Mouse (Mus musculus): ENCODE measurements around the gene Gm42372. TPM values are rescaled to one million over a fixed set of nuclear protein-coding genes. Genes with fewer than 3 reads are reported as not detected.

The Gm42372 gene
- total and polyA plus RNA-seq, 3 experiments: 0.15 to 0.61 (median 0.47) TPM

- Histone ChIP-seq H3K27ac (ENCODE audit: insufficient read depth, low read depth) (no peak overlapping the region), H3K79me2 (replicated peaks; ENCODE audit: control insufficient read depth, extremely low read depth, insufficient read depth, poor library complexity, severe bottlenecking) (no peaks in the 10 kb centered on the region; the same call in 1 of the 2 replicates), H3K4me3 (replicated peaks in 1 of 3; ENCODE audit: low read depth in 2 of 3, low read length in 2 of 3, poor library complexity in 1 of 3) (no peak overlapping the region), H3K4me1 (ENCODE audit: control insufficient read depth in 1 of 2, insufficient read depth in 2 of 2) (no peaks in the 10 kb centered on the region), H3K9me3 (replicated peaks; ENCODE audit: low read length) (no peaks in the 10 kb centered on the region), H3K9ac (ENCODE audit: insufficient read depth, low read depth) (no peak overlapping the region), H3K4me2 (ENCODE audit: insufficient read depth, low read depth, poor library complexity, severe bottlenecking) (no peak overlapping the region), H3K36me3 (replicated peaks in 1 of 2; ENCODE audit: control insufficient read depth in 1 of 2, insufficient read depth in 1 of 2, low read length in 1 of 2) (peaks cover 97 to 99% of the 10 kb centered on the region in 2 experiments), H3K27me3 (replicated peaks) (no peaks in the 10 kb centered on the region)
- dilution Hi-C loops (cut with MboI; ENCODE audit: extremely low pct_ligation_motif_present, extremely low pct_unique_long_range_greater_than_20kb, low sequenced_read_pairs) (no loop called here), in situ Hi-C loops (cut with MboI; ENCODE audit: low pct_ligation_motif_present, low pct_unique_long_range_greater_than_20kb, low sequenced_read_pairs) (no loop called here)
- TF ChIP-seq GABPA (IDR thresholded peaks at IDR 0.05; ENCODE audit: insufficient replicate concordance, low read depth, low read length): no peak
- TF ChIP-seq TBP (conservative IDR thresholded peaks at IDR 0.05; ENCODE audit: low read depth, low read length): no peak
- TF ChIP-seq ELF1 (IDR thresholded peaks at IDR 0.05; ENCODE audit: low read depth, low read length): no peak
- TF ChIP-seq RAD21 (IDR thresholded peaks at IDR 0.05; ENCODE audit: low read depth, low read length): no peak
- no peak for TF ChIP-seq TCF12 (IDR thresholded peaks at IDR 0.05; ENCODE audit: low read depth, low read length)
- TF ChIP-seq USF2 (conservative IDR thresholded peaks at IDR 0.05; ENCODE audit: low read depth, low read length): no peak
- no peak for TF ChIP-seq MXI1 (IDR thresholded peaks at IDR 0.05; ENCODE audit: low read depth, low read length)
- DNase-seq (ENCODE audit: extremely low read depth): no peak
Measured at GRCm38 (mm10) chr7:17010010-17010347, 27.1 kb downstream of the Gm42372 start.

GRCm38 (mm10) chr7:17011909-17012590 is 29.2 kb downstream of the Gm42372 start:
- H3K4me2 ChIP-seq (ENCODE audit: insufficient read depth, low read depth, poor library complexity, severe bottlenecking): no peak overlapping the region
- peaks cover 93 to 99% of the 10 kb centered on the region in 2 experiments for H3K36me3 ChIP-seq (replicated peaks in 1 of 2; ENCODE audit: control insufficient read depth in 1 of 2, insufficient read depth in 1 of 2, low read length in 1 of 2)
- no peak overlapping the region for H3K9ac ChIP-seq (ENCODE audit: insufficient read depth, low read depth)
- dilution Hi-C loops (cut with MboI; ENCODE audit: extremely low pct_ligation_motif_present, extremely low pct_unique_long_range_greater_than_20kb, low sequenced_read_pairs) (no loop called here), in situ Hi-C loops (cut with MboI; ENCODE audit: low pct_ligation_motif_present, low pct_unique_long_range_greater_than_20kb, low sequenced_read_pairs) (no loop called here)
- peaks cover 0 to 5% of the 10 kb centered on the region in 2 experiments; a peak in 1 of 4 replicates for H3K4me1 ChIP-seq (ENCODE audit: control insufficient read depth in 1 of 2, insufficient read depth in 2 of 2)
- DNase-seq (ENCODE audit: extremely low read depth): no peak
- H3K27me3 ChIP-seq (replicated peaks): no peaks in the 10 kb centered on the region
- H3K9me3 ChIP-seq (replicated peaks; ENCODE audit: low read length): no peaks in the 10 kb centered on the region
- no peak for TF ChIP-seq USF2 (conservative IDR thresholded peaks at IDR 0.05; ENCODE audit: low read depth, low read length)
- no peak for TF ChIP-seq ELF1 (IDR thresholded peaks at IDR 0.05; ENCODE audit: low read depth, low read length)
- TF ChIP-seq NRF1 (IDR thresholded peaks at IDR 0.05; ENCODE audit: low read depth, low read length): no peak
- no peak for TF ChIP-seq POLR2A (IDR thresholded peaks at IDR 0.05; ENCODE audit: low read depth, low read length)
- TF ChIP-seq MAZ (IDR thresholded peaks at IDR 0.05; ENCODE audit: low read depth, low read length): no peak
- TF ChIP-seq IRF4 (IDR thresholded peaks at IDR 0.05; ENCODE audit: low read depth, low read length): no peak
- no peak for TF ChIP-seq BHLHE40 (IDR thresholded peaks at IDR 0.05; ENCODE audit: low read depth, low read length)
- TF ChIP-seq GABPA (IDR thresholded peaks at IDR 0.05; ENCODE audit: insufficient replicate concordance, low read depth, low read length): no peak
- no peak for TF ChIP-seq ZKSCAN1 (IDR thresholded peaks at IDR 0.05; ENCODE audit: borderline replicate concordance, low read depth, low read length)
- TF ChIP-seq MYC (IDR thresholded peaks at IDR 0.05; ENCODE audit: low read depth, low read length): no peak
- no peak for TF ChIP-seq USF1 (IDR thresholded peaks at IDR 0.05; ENCODE audit: low read depth, low read length)
- no peak for TF ChIP-seq E2F4 (IDR thresholded peaks at IDR 0.05; ENCODE audit: insufficient replicate concordance, low read depth, low read length)
- no peak for TF ChIP-seq MAFK (IDR thresholded peaks at IDR 0.05; ENCODE audit: insufficient replicate concordance, low read length)
- TF ChIP-seq TBP (conservative IDR thresholded peaks at IDR 0.05; ENCODE audit: low read depth, low read length): no peak
- no peak for TF ChIP-seq SIN3A (IDR thresholded peaks at IDR 0.05; ENCODE audit: low read length)
- no peak for TF ChIP-seq MEF2A (IDR thresholded peaks at IDR 0.05; ENCODE audit: borderline replicate concordance, low read depth, low read length)
- peaks cover 10% of the 10 kb centered on the region; the same call in 1 of the 2 replicates for H3K79me2 ChIP-seq (replicated peaks; ENCODE audit: control insufficient read depth, extremely low read depth, insufficient read depth, poor library complexity, severe bottlenecking)
- no peak overlapping the region for H3K27ac ChIP-seq (ENCODE audit: insufficient read depth, low read depth)
- H3K4me3 ChIP-seq (replicated peaks in 1 of 3; ENCODE audit: low read depth in 2 of 3, low read length in 2 of 3, poor library complexity in 1 of 3): no peak overlapping the region
